Mouse (Mus musculus) frontal cortex, adult 2 months (tissue): ENCODE results near the gene Gpnmb. TPM values are rescaled to one million over a fixed set of nuclear protein-coding genes. Genes with fewer than 3 reads are reported as not detected.

Experiments used
- DNase-seq, 2 experiments: peaks; one replicate each; pipeline ENCODE4 v3.0.0; 2022; ENCODE audit warnings: low spot score in 1 of 2; ENCODE audit errors: extremely low spot score in 1 of 2
- polyA plus RNA-seq: library from polyadenylated mRNA; depleted of rRNA; stranded (reverse); fragments of >200 nt; gene quantifications from 2 replicates; pipeline ENCODE4 v1.2.3, GENCODE M21; 2012

Gene Gpnmb
- polyA plus RNA-seq, 1 experiment, result 7.0 TPM

DNA sequence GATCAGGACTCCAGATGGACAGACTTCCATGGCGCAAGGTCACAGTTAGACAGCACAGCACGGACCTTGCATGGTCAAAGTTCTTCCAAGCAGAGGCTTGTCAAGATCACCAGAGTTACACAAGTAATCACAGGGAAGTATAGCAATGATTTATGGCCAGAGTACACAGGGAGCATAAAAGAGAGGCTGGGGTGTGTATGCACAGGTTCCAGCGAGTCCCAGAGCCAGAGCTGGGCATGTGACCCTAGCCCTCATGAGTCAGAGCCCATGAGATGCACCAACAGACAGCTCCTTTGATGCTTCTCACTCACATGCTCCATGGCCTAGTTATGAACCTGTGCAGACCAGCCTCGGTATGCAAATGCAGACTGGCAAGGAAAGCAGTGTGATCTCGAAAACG, 8.3 kb upstream of the Gpnmb start:
- no peak for DNase-seq

DNA sequence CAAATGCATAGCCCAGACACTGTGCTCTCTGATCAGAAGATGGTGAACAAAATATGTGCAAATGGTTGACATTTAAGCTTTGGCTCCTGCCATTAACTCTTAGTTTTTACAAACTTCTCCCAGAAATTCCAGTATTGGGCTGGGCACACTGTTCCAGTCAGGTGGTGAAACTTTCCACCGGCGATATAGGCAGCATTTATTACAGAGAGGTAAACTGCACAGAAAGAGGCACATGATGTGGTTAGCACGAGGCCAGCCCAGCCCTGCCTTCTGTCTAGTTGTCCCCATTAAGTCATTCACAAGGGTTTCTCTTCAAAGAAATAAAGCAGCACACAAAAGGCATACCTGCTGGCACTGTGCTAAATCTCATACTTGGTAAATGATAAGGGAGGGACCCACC, 7.6 kb upstream of the Gpnmb start:
- DNase-seq, result no peak

DNA sequence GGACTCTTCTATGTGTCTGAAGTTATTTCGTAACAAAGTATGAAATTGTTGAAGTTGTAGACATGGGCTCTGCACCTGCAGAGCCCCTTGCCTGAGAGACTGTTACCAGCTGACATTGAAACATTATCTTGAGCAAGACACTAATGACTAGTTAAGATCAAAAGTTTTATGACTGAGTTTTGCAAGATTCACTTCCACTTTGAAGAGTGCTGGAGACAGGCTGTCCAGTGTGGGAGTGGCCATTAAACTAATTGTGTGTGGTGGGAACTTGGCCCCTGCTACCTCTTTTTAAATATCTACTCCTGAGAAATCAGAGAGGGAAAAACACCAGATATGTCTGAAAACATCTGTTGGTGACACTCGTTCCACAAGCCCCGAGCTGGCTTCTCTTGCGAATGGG, 5.1 kb upstream of the Gpnmb start:
- no peak for DNase-seq

DNA sequence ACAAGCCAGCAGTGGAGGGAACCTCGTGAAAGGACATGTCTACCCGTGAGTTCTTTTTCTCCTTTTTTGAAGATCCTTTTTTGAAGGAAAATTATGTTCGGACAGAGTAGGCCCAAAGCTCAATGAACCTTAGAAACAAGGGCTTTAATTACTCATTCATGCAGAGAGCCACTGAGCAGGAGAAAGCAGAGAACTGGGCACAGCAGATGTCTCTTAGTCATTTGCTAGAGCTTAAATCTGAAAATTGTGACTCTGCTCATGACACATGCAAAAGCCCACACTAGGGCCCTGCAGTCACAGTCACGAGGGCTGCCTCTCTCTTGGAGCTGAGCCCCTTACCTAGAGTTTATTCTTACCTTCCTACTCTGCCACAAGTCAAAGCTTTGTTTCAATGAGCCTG, 3.6 kb upstream of the Gpnmb start:
- DNase-seq, result peak in 1 of 2 experiments; percentile 23

DNA sequence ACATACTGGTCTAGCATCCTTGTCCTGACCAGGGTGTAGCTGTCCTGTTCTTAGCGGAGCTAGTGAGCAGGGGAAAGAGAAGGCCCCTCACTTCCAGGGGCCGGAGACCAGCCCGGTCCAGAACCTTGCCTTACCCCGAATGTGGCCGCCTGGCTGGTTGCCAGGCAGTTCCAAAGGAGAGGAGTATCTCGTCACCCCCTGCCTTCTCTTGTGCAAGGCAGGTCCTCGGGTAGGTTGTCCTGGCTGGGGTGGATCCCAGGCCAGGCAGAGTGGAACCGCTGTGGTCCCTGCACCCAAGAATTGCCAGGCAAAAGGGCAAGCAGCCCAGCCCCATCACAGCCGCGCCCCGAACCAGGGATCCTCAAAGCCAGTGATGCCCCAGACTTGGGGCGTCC, 919 bp downstream of the Gpnmb start:
- no peak for DNase-seq

DNA sequence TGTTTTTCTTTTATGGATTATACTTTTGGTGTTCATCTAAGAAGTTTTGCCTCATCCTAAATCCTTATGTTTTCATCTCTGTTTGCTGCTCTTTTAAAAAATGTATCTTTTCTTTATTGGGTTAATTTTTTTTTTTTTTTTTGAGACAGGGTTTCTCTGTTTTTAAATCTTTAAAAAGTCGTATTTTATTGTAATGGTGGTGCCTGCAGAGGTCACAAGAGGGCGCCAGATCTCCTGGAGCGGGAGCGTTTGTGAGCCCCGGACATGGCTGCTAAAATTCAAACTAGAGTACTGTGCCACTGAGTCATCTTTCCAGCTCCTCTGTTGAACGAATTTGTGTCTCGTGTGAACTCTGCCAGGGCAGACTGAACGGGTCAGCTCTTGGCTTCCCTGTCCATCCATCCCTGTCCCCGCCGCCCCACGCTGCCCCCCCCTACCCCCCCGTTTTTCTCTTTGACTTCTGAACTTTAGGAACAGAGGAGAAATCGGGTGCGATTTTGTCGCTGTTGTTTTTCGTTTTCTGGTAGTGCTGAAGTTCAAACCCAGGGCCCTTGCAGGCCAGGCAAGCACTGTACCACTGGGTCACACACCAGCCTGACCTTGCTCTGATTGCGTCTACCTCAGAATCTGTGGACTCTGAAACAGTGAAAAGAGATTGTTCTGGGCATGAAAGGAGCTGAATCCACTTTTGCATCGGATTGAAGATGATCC, 3.3 kb downstream of the Gpnmb start:
- peak in 1 of 2 experiments; percentile 80 for DNase-seq

DNA sequence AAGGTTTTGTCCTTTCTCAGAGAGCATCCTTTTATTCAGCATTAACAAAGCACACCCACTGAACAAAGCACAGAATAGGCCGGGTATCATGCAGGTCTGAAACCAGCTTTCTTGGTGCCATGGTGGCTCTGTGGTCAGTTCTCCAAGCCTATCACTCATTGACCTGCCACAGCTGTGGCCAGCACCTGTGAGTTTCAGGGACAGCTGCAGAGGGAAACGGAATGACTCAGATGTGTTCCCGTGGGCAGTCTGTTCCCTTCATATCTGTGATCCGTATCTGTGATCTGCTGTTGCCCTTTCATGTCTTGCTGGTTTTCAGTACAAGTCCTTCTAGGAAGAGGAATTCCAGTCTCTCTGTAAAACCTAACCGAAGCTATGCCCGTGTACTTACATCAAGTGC, 10.2 kb downstream of the Gpnmb start:
- no peak for DNase-seq

DNA sequence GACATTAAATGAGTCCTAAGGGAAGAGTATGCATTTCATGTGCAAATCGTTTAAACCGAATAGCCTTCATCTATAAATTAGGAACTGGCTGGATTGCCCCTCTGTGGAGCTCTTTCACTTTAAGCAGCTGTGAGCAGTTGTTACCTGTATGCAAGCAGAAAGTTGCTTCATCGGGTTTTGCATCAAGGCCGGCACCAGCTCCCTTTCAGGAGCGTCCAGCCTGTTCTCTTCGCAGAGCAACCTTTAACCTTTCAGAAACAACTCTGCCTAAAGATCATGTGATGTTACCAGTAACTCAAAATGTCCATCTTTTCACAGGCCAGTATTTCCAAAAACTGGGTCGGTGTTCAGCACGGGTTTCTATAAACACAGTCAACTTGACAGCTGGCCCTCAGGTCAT, 10.6 kb downstream of the Gpnmb start:
- DNase-seq, result no peak

DNA sequence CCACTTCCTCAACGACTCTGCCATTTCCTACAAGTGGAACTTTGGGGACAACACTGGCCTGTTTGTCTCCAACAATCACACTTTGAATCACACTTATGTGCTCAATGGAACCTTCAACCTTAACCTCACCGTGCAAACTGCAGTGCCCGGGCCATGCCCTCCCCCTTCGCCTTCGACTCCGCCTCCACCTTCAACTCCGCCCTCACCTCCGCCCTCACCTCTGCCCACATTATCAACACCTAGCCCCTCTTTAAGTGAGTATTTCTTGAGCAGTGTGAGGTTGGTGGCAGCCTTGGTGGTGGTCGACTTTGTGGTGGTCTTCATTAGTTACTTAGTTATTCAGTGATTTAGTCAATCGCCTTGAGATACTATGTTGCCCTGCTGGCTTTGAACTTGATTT, 11.5 kb downstream of the Gpnmb start:
- DNase-seq, result no peak

DNA sequence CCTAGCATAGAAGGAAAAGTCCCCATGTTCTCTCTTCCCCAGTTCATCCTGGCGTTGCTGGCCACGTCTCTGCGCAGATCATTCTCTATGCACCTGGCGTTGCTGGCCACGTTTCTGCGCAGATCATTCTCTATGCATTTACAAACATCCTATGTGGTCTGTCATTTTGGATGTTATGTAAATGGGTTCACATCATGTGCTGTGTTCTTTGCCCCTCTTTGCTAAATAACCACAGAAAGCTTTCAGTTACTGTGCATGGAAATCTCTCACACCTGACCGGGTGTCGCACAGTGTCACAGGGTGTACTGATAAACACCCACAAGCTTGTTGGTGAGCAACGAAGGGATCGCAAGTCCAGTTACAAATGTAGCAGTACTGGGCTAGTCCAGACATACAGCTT, 12.0 kb downstream of the Gpnmb start:
- DNase-seq, result no peak

DNA sequence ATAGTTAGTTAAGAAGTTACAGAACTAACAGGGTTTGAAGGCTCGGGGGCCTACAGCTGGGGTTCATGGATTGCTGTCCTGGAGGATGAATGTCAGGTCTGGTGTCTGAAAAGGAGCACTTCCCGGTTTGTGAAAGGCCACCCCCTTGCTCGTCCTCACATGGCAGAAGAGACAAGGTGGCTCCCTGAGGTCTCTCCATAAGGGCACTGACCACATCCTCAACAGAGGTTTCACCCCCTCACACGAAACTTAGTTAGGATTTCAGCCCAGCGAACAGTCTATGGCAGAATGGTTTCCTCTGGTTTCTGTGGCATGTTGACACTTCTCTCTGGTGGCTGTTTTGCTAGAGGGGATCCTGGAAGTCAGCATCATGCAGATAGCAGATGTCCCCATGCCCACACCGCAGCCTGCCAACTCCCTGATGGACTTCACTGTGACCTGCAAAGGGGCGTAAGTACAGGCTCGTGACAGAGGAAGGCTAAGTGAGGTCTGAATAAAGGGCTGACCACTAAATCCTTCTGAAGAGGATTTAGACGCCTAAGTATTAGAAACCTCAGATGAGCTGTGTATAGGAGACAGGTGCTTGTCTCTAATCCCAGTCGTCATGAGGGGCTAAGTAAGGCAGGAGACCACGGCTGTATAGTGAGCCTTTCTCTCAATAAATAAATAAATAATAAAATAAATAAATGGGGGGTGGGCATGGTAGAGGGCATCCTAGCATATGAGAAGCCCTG, 14.5 kb downstream of the Gpnmb start:
- DNase-seq, result no peak

DNA sequence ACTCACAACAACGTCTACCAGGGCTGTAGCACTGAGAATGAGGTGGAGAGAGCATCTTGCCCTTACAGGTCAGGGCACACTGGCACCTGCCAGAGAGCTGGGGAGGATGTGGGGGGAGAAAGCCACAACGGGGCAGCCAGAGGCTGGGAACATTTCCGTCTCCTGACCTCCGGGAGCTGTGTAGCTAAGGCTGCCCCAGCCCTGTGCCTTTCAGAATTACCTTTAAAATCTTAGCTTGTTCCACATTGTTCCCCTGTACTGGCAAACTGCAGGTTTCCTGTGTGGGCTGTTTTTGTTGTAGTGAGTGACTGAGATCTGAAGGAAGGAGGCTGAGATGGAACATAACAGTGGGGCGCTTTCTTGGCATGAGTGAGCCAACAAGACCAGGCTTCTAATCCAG, 15.8 kb downstream of the Gpnmb start:
- DNase-seq, result no peak

DNA sequence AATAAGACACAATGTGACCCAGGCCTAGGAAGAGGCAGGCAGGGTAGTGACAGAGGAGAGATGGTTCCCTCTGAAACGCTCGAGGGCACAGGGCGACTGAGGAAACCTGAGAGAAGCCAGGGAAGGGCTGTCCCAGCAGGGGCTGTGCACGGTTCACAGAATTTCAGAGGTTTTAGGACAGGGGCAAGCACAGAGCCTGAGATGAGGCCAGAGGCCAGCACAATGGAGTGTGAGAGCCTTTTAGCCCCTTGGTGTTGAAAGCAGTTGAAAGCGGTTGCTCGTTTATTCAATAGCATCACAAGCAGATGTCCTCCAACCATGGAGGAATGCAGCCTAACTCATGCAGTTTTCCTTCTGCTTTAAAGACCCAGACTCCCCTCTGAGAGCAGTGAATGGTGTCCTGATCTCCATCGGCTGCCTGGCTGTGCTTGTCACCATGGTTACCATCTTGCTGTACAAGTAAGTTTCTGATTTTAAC, 18.9 kb downstream of the Gpnmb start:
- DNase-seq, result no peak

DNA sequence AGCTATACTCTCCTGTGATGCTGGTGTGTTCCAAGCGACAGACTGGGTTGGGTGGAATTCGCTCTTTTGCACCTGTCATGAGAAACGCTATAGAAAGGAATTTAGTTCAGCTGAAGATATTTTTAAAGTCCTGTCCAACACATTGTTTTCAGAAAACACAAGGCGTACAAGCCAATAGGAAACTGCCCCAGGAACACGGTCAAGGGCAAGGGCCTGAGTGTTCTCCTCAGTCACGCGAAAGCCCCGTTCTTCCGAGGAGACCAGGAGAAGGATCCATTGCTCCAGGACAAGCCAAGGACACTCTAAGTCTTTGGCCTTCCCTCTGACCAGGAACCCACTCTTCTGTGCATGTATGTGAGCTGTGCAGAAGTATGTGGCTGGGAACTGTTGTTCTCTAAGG, 19.7 kb downstream of the Gpnmb start:
- no peak for DNase-seq

DNA sequence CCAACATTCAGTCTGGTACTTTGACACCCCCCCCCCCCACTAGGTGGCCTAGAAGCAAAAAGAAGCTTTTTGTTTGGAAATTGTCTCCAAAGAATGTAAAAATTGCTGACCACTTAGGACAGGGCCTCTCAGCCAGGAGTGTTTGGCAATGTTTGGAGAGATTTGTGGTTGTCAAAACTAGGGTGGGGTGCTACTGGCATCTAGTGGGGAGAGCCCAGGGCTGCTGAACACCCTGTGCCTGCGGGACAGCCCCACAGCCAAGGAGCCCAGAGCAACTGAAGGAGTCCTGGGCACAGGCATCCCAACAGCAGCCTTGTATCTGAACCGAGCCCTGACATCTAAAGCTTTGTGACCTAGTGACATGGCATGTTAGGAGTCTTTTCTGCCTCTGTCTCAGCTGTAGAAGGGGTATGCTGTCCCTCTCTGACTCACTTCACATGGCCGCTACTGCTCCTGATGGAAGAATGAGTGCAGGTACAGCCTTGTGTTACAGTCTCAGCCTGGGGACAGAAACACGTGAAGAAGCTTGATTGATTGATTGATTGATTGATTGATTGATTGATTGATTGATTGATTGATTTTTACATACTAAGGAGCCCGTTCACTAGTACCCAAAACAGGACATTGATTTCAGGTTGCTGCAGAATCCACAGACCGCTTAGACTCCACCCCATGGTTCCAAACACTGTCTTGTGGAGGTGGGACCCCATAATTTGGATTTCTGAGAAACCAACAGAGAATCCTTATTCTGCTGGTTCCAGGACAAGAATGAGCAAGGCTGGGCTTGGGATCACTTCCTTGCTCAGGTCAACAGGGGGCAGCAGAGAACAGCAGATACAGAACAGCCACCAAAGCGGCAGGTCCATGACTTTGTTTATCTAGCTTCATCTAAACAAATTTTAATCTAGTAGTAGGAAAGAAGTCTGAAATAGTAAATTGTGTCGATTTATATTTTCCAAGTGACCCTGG, 21.0 kb downstream of the Gpnmb start:
- DNase-seq, result peak in 1 of 2 experiments; percentile 86

DNA sequence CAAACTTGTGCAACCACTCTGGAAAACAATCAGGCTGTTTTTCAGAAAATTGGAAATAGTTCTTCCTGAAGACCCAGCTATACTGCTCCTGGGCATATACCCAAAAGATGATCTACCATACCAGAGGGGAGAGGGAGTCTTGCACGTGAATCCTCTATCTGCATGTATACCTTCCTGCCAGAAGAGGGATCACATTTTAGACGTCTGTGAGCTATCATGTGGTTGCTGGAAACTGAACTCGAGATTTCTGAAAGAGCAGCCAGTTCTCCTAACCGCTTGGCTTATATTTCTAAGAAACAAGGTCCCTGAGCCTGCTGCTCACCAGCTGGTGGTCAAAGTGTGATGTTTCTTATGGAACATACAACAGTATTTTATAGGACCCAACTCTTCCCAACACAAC, 32.0 kb downstream of the Gpnmb start:
- no peak for DNase-seq

DNA sequence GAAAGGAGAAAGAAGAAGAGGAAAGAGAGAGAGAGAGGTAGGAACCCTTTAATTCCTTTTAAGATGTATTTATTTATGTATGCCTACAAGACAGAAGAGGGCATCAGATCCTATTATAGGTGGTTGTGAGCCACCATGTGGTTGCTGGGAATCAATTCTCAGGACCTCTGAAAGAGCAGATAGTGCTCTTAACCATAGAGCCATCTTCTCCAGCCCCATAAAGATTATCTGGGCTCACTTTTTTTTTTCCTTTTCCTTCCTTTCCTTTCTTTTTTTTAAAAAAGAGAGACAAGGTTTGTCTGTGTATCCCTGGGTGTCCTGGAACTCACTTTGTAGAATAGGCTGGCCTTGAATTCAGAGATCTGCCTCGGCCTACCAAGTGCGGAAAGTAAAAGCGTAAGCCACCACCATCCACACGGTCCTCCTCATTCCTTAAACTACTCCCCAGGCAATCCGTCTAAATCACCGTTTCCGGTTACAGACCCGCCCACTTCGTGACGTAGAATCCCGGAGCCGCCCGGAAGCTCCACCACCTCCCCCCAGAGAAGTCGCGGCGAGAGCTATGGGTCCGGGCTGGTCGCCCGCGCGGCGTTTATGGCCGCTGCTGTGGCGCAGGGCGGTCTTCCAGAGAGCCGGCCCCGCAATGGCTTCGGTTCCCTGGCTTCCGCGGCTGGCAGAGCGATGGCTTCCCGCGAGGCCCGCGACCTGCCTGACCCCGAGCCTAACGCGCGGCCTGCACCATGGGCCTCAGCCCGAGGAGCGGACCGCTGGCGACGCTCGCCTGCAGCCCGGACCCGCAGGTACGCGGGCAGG, 37.2 kb downstream of the Gpnmb start, which contains the start of gene Malsu1:
Gene Malsu1, plus strand, starts transcription at position 492 of the 813 bp plus-strand sequence.
- DNase-seq, result peak; percentile 92 to 97

DNA sequence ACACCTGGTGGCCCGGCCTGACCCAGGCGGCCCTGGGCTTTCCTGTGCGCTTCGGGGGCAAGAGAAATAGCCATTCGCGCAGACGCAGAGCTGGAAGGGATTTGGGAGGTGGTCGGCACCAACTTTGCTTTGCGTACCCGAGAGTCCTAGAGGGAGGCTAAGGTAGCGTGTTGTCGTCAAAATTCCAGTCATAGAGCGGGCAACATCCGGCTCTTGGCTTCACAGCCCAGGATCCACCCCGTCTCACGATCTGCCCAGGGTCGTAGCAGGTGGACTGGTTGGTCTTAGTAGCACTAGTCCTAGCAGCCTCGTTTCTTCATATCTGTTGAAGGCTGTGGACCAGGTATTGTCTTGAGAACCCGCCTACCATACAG, 37.8 kb downstream of the Gpnmb start:
- DNase-seq, result no peak

DNA sequence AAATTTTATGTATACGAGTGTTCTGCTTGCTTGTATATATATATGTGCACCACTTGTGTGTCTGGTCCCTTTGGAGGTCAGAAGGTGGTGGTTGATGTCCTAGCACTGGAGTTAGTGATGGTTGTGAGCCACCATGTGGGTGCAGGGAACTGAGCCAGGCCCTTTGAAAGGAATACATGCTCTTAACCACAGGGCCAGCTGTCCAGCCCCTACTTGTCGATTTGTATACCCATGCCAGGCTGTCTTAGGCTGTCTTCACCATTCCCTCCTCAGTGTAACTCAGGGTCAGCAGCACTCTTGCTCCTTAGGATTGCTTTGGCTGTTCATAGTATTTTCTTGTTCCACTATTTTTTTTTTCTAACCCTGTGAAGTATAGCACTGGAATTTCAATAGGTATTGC, 41.5 kb downstream of the Gpnmb start:
- DNase-seq, result no peak

DNA sequence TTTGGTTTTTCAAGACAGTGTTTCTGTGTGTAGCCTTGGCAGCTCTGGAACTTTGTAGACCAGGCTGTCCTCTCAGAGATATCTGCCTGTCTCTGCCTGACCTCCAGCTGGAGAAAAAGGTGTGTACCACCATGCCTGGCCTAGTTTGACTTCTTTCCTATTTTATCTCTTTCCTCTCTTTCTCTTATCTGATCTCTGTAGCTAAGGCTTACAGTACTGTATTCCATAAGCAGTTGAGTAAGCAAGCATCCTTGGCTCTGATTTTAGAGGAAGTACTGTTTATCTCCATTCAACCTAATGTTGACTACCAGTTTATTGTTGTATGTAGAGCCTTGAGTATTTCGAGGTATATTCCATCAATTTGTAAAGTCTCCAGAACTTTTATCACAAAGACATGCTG, 43.0 kb downstream of the Gpnmb start:
- DNase-seq, result no peak
